Mouse (Mus musculus) CH12.LX (cell line): ENCODE measurements around the gene Aldh1b1. TPM values are rescaled to one million over a fixed set of nuclear protein-coding genes. Genes with fewer than 3 reads are reported as not detected.

Experiments
- DNase-seq: peaks from one replicate; pipeline ENCODE4 v3.0.0-alpha.2; 2013; ENCODE audit errors: extremely low read depth
- H3K27ac ChIP-seq: 2 replicates; pipeline ENCODE4 v1.5.1; 2012; ENCODE audit warnings: low read depth, mild to moderate bottlenecking, control low read depth, moderate library complexity; ENCODE audit not compliant: insufficient read depth
- H3K27me3 ChIP-seq: replicated peaks from 2 replicates; pipeline ENCODE3; 2012; ENCODE audit warnings: inconsistent platforms
- H3K36me3 ChIP-seq, 2 experiments: replicated peaks in 1 of 2; 2 replicates each; pipeline versions ENCODE3 to v1.6.1; 2012; ENCODE audit warnings: inconsistent platforms in 1 of 2, low read length in 1 of 2, mild to moderate bottlenecking in 1 of 2, mixed read lengths in 1 of 2, moderate library complexity in 1 of 2; ENCODE audit not compliant: control insufficient read depth in 1 of 2, insufficient read depth in 1 of 2
- H3K4me1 ChIP-seq, 2 experiments: 2 replicates each; pipeline ENCODE4 v1.6.1; 2012; ENCODE audit warnings: inconsistent platforms in 1 of 2, moderate library complexity in 1 of 2; ENCODE audit not compliant: insufficient read depth in 2 of 2, control insufficient read depth in 1 of 2
- H3K4me2 ChIP-seq: 2 replicates; pipeline ENCODE4 v1.6.1; 2012; ENCODE audit warnings: low read depth, mild to moderate bottlenecking, control low read depth; ENCODE audit not compliant: poor library complexity, insufficient read depth, severe bottlenecking
- H3K4me3 ChIP-seq, 3 experiments: fragments of 150-350 bp in 1 of 3; sonication (generic) in 1 of 3; replicated peaks in 1 of 3; 2 replicates each; pipeline versions ENCODE3 to v1.5.1; 2011 to 2012; ENCODE audit warnings: low read depth in 2 of 3, low read length in 2 of 3, mild to moderate bottlenecking in 2 of 3, moderate library complexity in 2 of 3, control low read depth in 1 of 3, improper control_type of control experiment in 1 of 3, inconsistent platforms in 1 of 3, mixed read lengths in 1 of 3; ENCODE audit not compliant: poor library complexity in 1 of 3
- H3K79me2 ChIP-seq: replicated peaks from 2 replicates; pipeline ENCODE4 v1.6.1; 2012; ENCODE audit warnings: mild to moderate bottlenecking, moderate library complexity; ENCODE audit not compliant: control insufficient read depth, poor library complexity, insufficient read depth, severe bottlenecking; ENCODE audit errors: extremely low read depth
- H3K9ac ChIP-seq: 2 replicates; pipeline ENCODE4 v1.6.1; 2012; ENCODE audit warnings: low read depth, mild to moderate bottlenecking, control low read depth, moderate library complexity; ENCODE audit not compliant: insufficient read depth
- H3K9me3 ChIP-seq: replicated peaks from 2 replicates; pipeline ENCODE3; 2012; ENCODE audit warnings: low read length, inconsistent platforms, mixed read lengths
- BHLHE40 ChIP-seq: IDR thresholded peaks from 2 replicates; pipeline ENCODE4 v1.6.1; 2011; ENCODE audit warnings: mild to moderate bottlenecking, low read depth, low read length, improper control_type of control experiment
- CHD2 ChIP-seq: IDR thresholded peaks from 2 replicates; pipeline ENCODE4 v1.6.1; 2011; ENCODE audit warnings: low read length, improper control_type of control experiment
- EP300 ChIP-seq: IDR thresholded peaks from 2 replicates; pipeline ENCODE4 v1.6.1; 2011; ENCODE audit warnings: low read length, improper control_type of control experiment
- ETS1 ChIP-seq: conservative IDR thresholded peaks from 2 replicates; pipeline ENCODE4 v1.6.1; 2012; ENCODE audit warnings: low read depth, mild to moderate bottlenecking, inconsistent platforms, low read length, improper control_type of control experiment, moderate library complexity
- GABPA ChIP-seq: IDR thresholded peaks from 2 replicates; pipeline ENCODE4 v1.6.1; 2012; ENCODE audit warnings: low read depth, low read length, improper control_type of control experiment, inconsistent platforms; ENCODE audit not compliant: insufficient replicate concordance
- MAFK ChIP-seq: IDR thresholded peaks from 2 replicates; pipeline ENCODE4 v1.6.1; 2011; ENCODE audit warnings: low read length, improper control_type of control experiment; ENCODE audit not compliant: insufficient replicate concordance
- MEF2A ChIP-seq: IDR thresholded peaks from 2 replicates; pipeline ENCODE4 v1.6.1; 2014; ENCODE audit warnings: low read depth, mild to moderate bottlenecking, inconsistent platforms, low read length, improper control_type of control experiment, borderline replicate concordance
- NELFE ChIP-seq: IDR thresholded peaks from 2 replicates; pipeline ENCODE4 v1.6.1; 2011; ENCODE audit warnings: low read depth, low read length, improper control_type of control experiment
- NRF1 ChIP-seq: IDR thresholded peaks from 2 replicates; pipeline ENCODE4 v1.6.1; 2014; ENCODE audit warnings: low read depth, mild to moderate bottlenecking, inconsistent platforms, low read length, improper control_type of control experiment, moderate library complexity
- PAX5 ChIP-seq: IDR thresholded peaks from 2 replicates; pipeline ENCODE4 v1.6.1; 2012; ENCODE audit warnings: low read length, inconsistent platforms, mixed read lengths
- POLR2A ChIP-seq: IDR thresholded peaks from 2 replicates; pipeline ENCODE4 v1.6.1; 2011; ENCODE audit warnings: low read depth, mild to moderate bottlenecking, improper control_type of control experiment, low read length
- POLR2AphosphoS2 ChIP-seq: IDR thresholded peaks from 2 replicates; pipeline ENCODE4 v1.6.1; 2011; ENCODE audit warnings: low read depth, low read length, improper control_type of control experiment
- RAD21 ChIP-seq: IDR thresholded peaks from 2 replicates; pipeline ENCODE4 v1.6.1; 2011; ENCODE audit warnings: low read depth, mild to moderate bottlenecking, low read length, improper control_type of control experiment, moderate library complexity
- RCOR1 ChIP-seq: conservative IDR thresholded peaks from 2 replicates; pipeline ENCODE4 v1.6.1; 2012; ENCODE audit warnings: low read depth, mild to moderate bottlenecking, inconsistent platforms, low read length, improper control_type of control experiment
- SIN3A ChIP-seq: IDR thresholded peaks from 2 replicates; pipeline ENCODE4 v1.6.1; 2012; ENCODE audit warnings: low read length, improper control_type of control experiment, inconsistent platforms
- TBP ChIP-seq: conservative IDR thresholded peaks from 2 replicates; pipeline ENCODE4 v1.6.1; 2011; ENCODE audit warnings: low read depth, low read length, improper control_type of control experiment
- TCF12 ChIP-seq: IDR thresholded peaks from 2 replicates; pipeline ENCODE4 v1.6.1; 2014; ENCODE audit warnings: low read depth, mild to moderate bottlenecking, inconsistent platforms, low read length, improper control_type of control experiment
- USF1 ChIP-seq: IDR thresholded peaks from 2 replicates; pipeline ENCODE4 v1.6.1; 2014; ENCODE audit warnings: low read depth, mild to moderate bottlenecking, inconsistent platforms, low read length, improper control_type of control experiment
- ZC3H11A ChIP-seq: IDR thresholded peaks from 2 replicates; pipeline ENCODE4 v1.6.1; 2012; ENCODE audit warnings: low read depth, mild to moderate bottlenecking, inconsistent platforms, low read length, improper control_type of control experiment
- ZKSCAN1 ChIP-seq: IDR thresholded peaks from 2 replicates; pipeline ENCODE4 v1.6.1; 2012; ENCODE audit warnings: low read depth, inconsistent platforms, low read length, improper control_type of control experiment, borderline replicate concordance
- ZNF384 ChIP-seq: IDR thresholded peaks from 2 replicates; pipeline ENCODE4 v1.6.1; 2012; ENCODE audit warnings: low read depth, low read length, improper control_type of control experiment, inconsistent platforms
- dilution Hi-C: fragments of 300-500 bp; cut with MboI; formaldehyde crosslinking; loops from 2 replicates; pipeline ENCODE4 v1.14.3; 2020; ENCODE audit warnings: low sequenced_read_pairs; ENCODE audit not compliant: extremely low pct_unique_long_range_greater_than_20kb, extremely low pct_ligation_motif_present
- in situ Hi-C: fragments of 300-500 bp; cut with MboI; formaldehyde crosslinking; loops from 3 replicates; pipeline ENCODE4 v1.14.3; 2019; ENCODE audit warnings: low sequenced_read_pairs, low pct_ligation_motif_present, low pct_unique_long_range_greater_than_20kb, mixed read lengths
- polyA plus RNA-seq: library from polyadenylated mRNA; unstranded; fragments of >175 nt; gene quantifications from 2 replicates; pipeline ENCODE4 v1.2.1, GENCODE M21; 2012; ENCODE audit warnings: low read depth; ENCODE audit not compliant: insufficient read length
- total RNA-seq, 2 experiments: library from RNA; depleted of rRNA; stranded (reverse); fragments of 300-350 nt in 1 of 2; fragments of >200 nt in 1 of 2; gene quantifications; 2 replicates each; pipeline ENCODE4 v1.2.3; 2012 to 2014

Gene Aldh1b1
- total and polyA plus RNA-seq, 3 experiments: 4.9 to 8.3 (median 6.4) TPM

- DNase-seq: no peak
- dilution Hi-C loops (no loop called here), in situ Hi-C loops (no loop called here)
- Histone ChIP-seq H3K4me1 (peaks cover 3 to 43% of the 10 kb centered on the region in 2 experiments; a peak in 3 of 4 replicates), H3K9me3 (peaks cover 9% of the 10 kb centered on the region), H3K4me2 (no peak overlapping the region), H3K79me2 (no peaks in the 10 kb centered on the region), H3K9ac (no peak overlapping the region), H3K27ac (no peak overlapping the region), H3K4me3 (no peak overlapping the region), H3K36me3 (no peaks in the 10 kb centered on the region), H3K27me3 (no peaks in the 10 kb centered on the region)
- TF ChIP-seq ZNF384 (no peak), ETS1 (no peak), MAFK (0 out of 2 replicates have a peak, but pooled peaks have one; percentile 43), TBP (no peak), GABPA (no peak), CHD2 (no peak), NRF1 (no peak)
These were observed 49.4 kb upstream of the Aldh1b1 start for GRCm38 (mm10) chr4:45749449-45749848.

GRCm38 (mm10) chr4:45750477-45750876 lies 48.3 kb upstream of the Aldh1b1 start:
- peaks cover 3 to 44% of the 10 kb centered on the region in 2 experiments; a peak in 3 of 4 replicates for H3K4me1 ChIP-seq
- H3K27ac ChIP-seq: no peak overlapping the region
- H3K9me3 ChIP-seq: peaks cover 9% of the 10 kb centered on the region
- DNase-seq: no peak
- no peaks in the 10 kb centered on the region for H3K27me3 ChIP-seq
- no peak for TF ChIP-seq CHD2
- TF ChIP-seq POLR2AphosphoS2: no peak
- TF ChIP-seq TCF12: no peak
- dilution Hi-C loops (no loop called here), in situ Hi-C loops (no loop called here)
- no peak overlapping the region for H3K4me3 ChIP-seq
- no peaks in the 10 kb centered on the region for H3K79me2 ChIP-seq
- no peak overlapping the region for H3K9ac ChIP-seq
- H3K4me2 ChIP-seq: no peak overlapping the region
- H3K36me3 ChIP-seq: no peaks in the 10 kb centered on the region

- TF ChIP-seq USF1 (no peak), PAX5 (no peak), POLR2A (no peak), MEF2A (no peak), SIN3A (no peak), ZKSCAN1 (no peak), GABPA (no peak), RCOR1 (no peak), NELFE (no peak), BHLHE40 (no peak), CHD2 (no peak), ZC3H11A (no peak), EP300 (no peak), RAD21 (no peak)
- H3K36me3 ChIP-seq: no peaks in the 10 kb centered on the region
- peaks cover 0 to 37% of the 10 kb centered on the region in 2 experiments; a peak in 2 of 4 replicates for H3K4me1 ChIP-seq
- H3K27ac ChIP-seq: no peak overlapping the region
- dilution Hi-C loops: no loop called here
- DNase-seq: no peak
- H3K4me2 ChIP-seq: no peak overlapping the region
- in situ Hi-C loops: no loop called here
- H3K9ac ChIP-seq: no peak overlapping the region
- H3K27me3 ChIP-seq: no peaks in the 10 kb centered on the region
- H3K79me2 ChIP-seq: no peaks in the 10 kb centered on the region
- peaks cover 9% of the 10 kb centered on the region for H3K9me3 ChIP-seq
- H3K4me3 ChIP-seq: no peak overlapping the region
These were observed 45.5 kb upstream of the Aldh1b1 start for GRCm38 (mm10) chr4:45753211-45753809.
